ENCODE assay signal across 11 mouse cellular contexts in the genomic region with DNA sequence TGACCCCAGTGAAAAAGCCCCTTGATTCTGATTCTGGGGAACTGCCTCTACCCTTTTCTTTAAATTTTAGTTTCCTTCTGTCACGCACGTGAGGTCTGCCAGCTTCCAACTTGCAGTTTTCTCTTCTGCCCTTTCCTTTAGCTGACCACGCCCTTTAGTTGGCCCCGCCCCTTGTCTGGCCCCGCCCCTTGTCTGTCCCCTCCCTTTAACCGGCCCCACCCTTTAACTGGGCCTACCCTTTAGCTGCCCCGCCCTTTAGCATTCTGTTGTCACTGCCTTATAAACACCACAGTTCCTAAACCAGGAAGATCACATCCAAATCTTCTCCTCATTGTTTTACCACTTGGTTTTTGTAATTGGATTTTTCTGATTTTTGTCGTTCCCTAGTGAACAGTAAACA. TPM values are rescaled to one million over a fixed set of nuclear protein-coding genes. Genes with fewer than 3 reads are reported as not detected.
DNase-seq lines count a peak whose midpoint lies in the region; ATAC-seq and TF ChIP-seq lines count a peak whose summit lies in the region.
"Had no signal": no experiment of that assay in that cellular context is flagged by ENCODE, and none has a peak within 500 bp of the region (broad histone marks: within the 10 kb centered on the region; RNA-seq: fewer than 3 reads in every experiment).

No protein-coding gene starts in this region.

- no peak for TF ChIP-seq EP300 in heart, postnatal 0 days (IDR thresholded peaks at IDR 0.05; ENCODE audit: low read depth)

- peaks cover 7% of the 10 kb centered on the region for H3K36me3 ChIP-seq in heart, postnatal 0 days (replicated peaks; ENCODE audit: control insufficient read depth, insufficient read depth, low read length)
- H3K36me3 ChIP-seq in heart, embryonic 11.5 days (ENCODE audit: control insufficient read depth, insufficient read depth, low read length), result no peaks in the 10 kb centered on the region
- peaks cover 7% of the 10 kb centered on the region; the same call in 1 of the 2 replicates for H3K36me3 ChIP-seq in ES-E14 (ENCODE audit: control insufficient read depth, insufficient read depth, low read length, poor library complexity, severe bottlenecking)
- peaks cover 7% of the 10 kb centered on the region for H3K36me3 ChIP-seq in hindbrain, embryonic 13.5 days
- 0 out of 2 replicates have a peak, but pooled peaks cover 5% of the 10 kb centered on the region for H3K36me3 ChIP-seq in midbrain, embryonic 14.5 days (ENCODE audit: control insufficient read depth, insufficient read depth, low read length)

- in situ Hi-C loops in ES-E14 (cut with MboI; ENCODE audit: low sequenced_read_pairs in 2 of 2, unreplicated experiment in 2 of 2), result no loop called here

- no peak for DNase-seq in heart, postnatal 0 days (ENCODE audit: low spot score)
- DNase-seq in ES-E14 (ENCODE audit: low read depth, low spot score), result peak; percentile 60
- DNase-seq in midbrain, embryonic 14.5 days, result no peak
- DNase-seq in adrenal gland, postnatal 36 days, result no peak
- no peak for DNase-seq in kidney, postnatal 25 days
- no peak for DNase-seq in Muller cell, postnatal 12 days (ENCODE audit: inconsistent ontology term)
- DNase-seq: embryo, embryonic 11 days; heart, postnatal 10 days; thymus, adult 18-20 months had no signal

- no peak overlapping the region for H3K4me2 ChIP-seq in heart, postnatal 0 days (ENCODE audit: low read depth, low read length)
- H3K4me2 ChIP-seq in heart, embryonic 11.5 days, result no peak overlapping the region
- no peak overlapping the region for H3K4me2 ChIP-seq in hindbrain, embryonic 13.5 days
- no peak overlapping the region for H3K4me2 ChIP-seq in midbrain, embryonic 14.5 days (ENCODE audit: low read length)

- no peak overlapping the region for H3K27ac ChIP-seq in heart, postnatal 0 days (ENCODE audit: low read depth)
- no peak overlapping the region for H3K27ac ChIP-seq in heart, embryonic 11.5 days (ENCODE audit: low read depth, low read length)
- H3K27ac ChIP-seq in ES-E14 (ENCODE audit: insufficient read depth, low read depth, low read length, poor library complexity, severe bottlenecking), result no peak overlapping the region
- peak overlapping the region; percentile 76; the same call in 1 of the 2 replicates for H3K27ac ChIP-seq in hindbrain, embryonic 13.5 days
- no peak overlapping the region; the same call in 1 of the 2 replicates for H3K27ac ChIP-seq in midbrain, embryonic 14.5 days (replicated peaks; ENCODE audit: low read depth, low read length)

- H3K9ac ChIP-seq in heart, postnatal 0 days (replicated peaks; ENCODE audit: low read depth, low read length), result no peak overlapping the region
- no peak overlapping the region for H3K9ac ChIP-seq in heart, embryonic 11.5 days (ENCODE audit: low read depth, low read length)
- no peak overlapping the region for H3K9ac ChIP-seq in ES-E14 (ENCODE audit: insufficient read depth, low read depth, low read length, poor library complexity, severe bottlenecking)
- H3K9ac ChIP-seq in hindbrain, embryonic 13.5 days, result no peak overlapping the region
- no peak overlapping the region for H3K9ac ChIP-seq in midbrain, embryonic 14.5 days (replicated peaks; ENCODE audit: low read length)

- H3K27me3 ChIP-seq in heart, postnatal 0 days (ENCODE audit: control insufficient read depth, insufficient read depth, low read length), result no peaks in the 10 kb centered on the region
- no peaks in the 10 kb centered on the region for H3K27me3 ChIP-seq in heart, embryonic 11.5 days (ENCODE audit: control insufficient read depth, insufficient read depth, low read length)
- no peaks in the 10 kb centered on the region for H3K27me3 ChIP-seq in hindbrain, embryonic 13.5 days
- no peaks in the 10 kb centered on the region for H3K27me3 ChIP-seq in midbrain, embryonic 14.5 days (ENCODE audit: control insufficient read depth, insufficient read depth, low read length)

- H3K9me3 ChIP-seq in heart, postnatal 0 days (replicated peaks; ENCODE audit: control insufficient read depth, low read length), result no peaks in the 10 kb centered on the region
- H3K9me3 ChIP-seq in heart, embryonic 11.5 days (replicated peaks; ENCODE audit: control insufficient read depth, low read length), result no peaks in the 10 kb centered on the region
- H3K9me3 ChIP-seq in ES-E14 (ENCODE audit: control insufficient read depth, insufficient read depth, low read depth, low read length), result no peaks in the 10 kb centered on the region
- H3K9me3 ChIP-seq in hindbrain, embryonic 13.5 days, result no peaks in the 10 kb centered on the region
- 0 out of 2 replicates have a peak, but pooled peaks cover 3% of the 10 kb centered on the region for H3K9me3 ChIP-seq in midbrain, embryonic 14.5 days (ENCODE audit: control insufficient read depth, low read length)

- peaks cover 9% of the 10 kb centered on the region for H3K4me1 ChIP-seq in heart, postnatal 0 days (ENCODE audit: control insufficient read depth, insufficient read depth)
- peaks cover 35% of the 10 kb centered on the region for H3K4me1 ChIP-seq in heart, embryonic 11.5 days (ENCODE audit: control insufficient read depth, insufficient read depth, low read length)
- peaks cover 16 to 21% of the 10 kb centered on the region in 2 experiments for H3K4me1 ChIP-seq in ES-E14 (ENCODE audit: control insufficient read depth in 2 of 2, insufficient read depth in 2 of 2, low read length in 2 of 2, poor library complexity in 1 of 2)
- peaks cover 27% of the 10 kb centered on the region for H3K4me1 ChIP-seq in hindbrain, embryonic 13.5 days (replicated peaks)
- H3K4me1 ChIP-seq in midbrain, embryonic 14.5 days (ENCODE audit: control insufficient read depth, insufficient read depth, low read length), result peaks cover 12% of the 10 kb centered on the region

- WGBS in heart, postnatal 0 days, result 63% methylated on average over 8 of the region's 8 CpGs
- WGBS in heart, embryonic 11.5 days (ENCODE audit: insufficient replicate concordance), result 59% methylated on average over 8 of the region's 8 CpGs
- WGBS in hindbrain, embryonic 13.5 days, result 67% methylated on average over 8 of the region's 8 CpGs
- WGBS in midbrain, embryonic 14.5 days, result 74% methylated on average over 8 of the region's 8 CpGs

- no peak overlapping the region for H3K4me3 ChIP-seq in heart, postnatal 0 days (ENCODE audit: low read depth, low read length)
- H3K4me3 ChIP-seq in heart, embryonic 11.5 days (ENCODE audit: low read depth, low read length), result no peak overlapping the region
- H3K4me3 ChIP-seq in ES-E14 (ENCODE audit: insufficient read depth in 1 of 2, low read depth in 1 of 2, low read length in 2 of 2, poor library complexity in 1 of 2, severe bottlenecking in 1 of 2), result peak overlapping the region in 1 of 2 experiments; percentile 32; a peak in 1 of 4 replicates
- no peak overlapping the region for H3K4me3 ChIP-seq in hindbrain, embryonic 13.5 days
- no peak overlapping the region for H3K4me3 ChIP-seq in midbrain, embryonic 14.5 days (replicated peaks; ENCODE audit: low read depth, low read length)

- ATAC-seq in heart, postnatal 0 days (ENCODE audit: insufficient read depth, low read depth), result peak; percentile 37; the same call in 1 of the 2 replicates
- ATAC-seq in heart, embryonic 11.5 days (replicated peaks; ENCODE audit: insufficient number of reproducible peaks, low FRiP score, low TSS enrichment), result no peak
- no peak for ATAC-seq in hindbrain, embryonic 13.5 days (ENCODE audit: low FRiP score)
- ATAC-seq in midbrain, embryonic 14.5 days (ENCODE audit: low FRiP score, low TSS enrichment), result peak; percentile 31; the same call in 1 of the 2 replicates

- no peak for TF ChIP-seq CTCF in heart, postnatal 0 days (IDR thresholded peaks at IDR 0.05; ENCODE audit: low read depth)

TF ChIP-seq in ES-E14, 5 proteins besides CTCF, POLR2A, EP300 and RAD21:
- TF ChIP-seq ZC3H11A (IDR thresholded peaks at IDR 0.05; ENCODE audit: borderline replicate concordance, low read depth, low read length), result no peak
- TF ChIP-seq ZNF384 (IDR thresholded peaks at IDR 0.05; ENCODE audit: low read depth, low read length), result no peak
- no peak for TF ChIP-seq HCFC1 (IDR thresholded peaks at IDR 0.05; ENCODE audit: borderline replicate concordance, insufficient read depth, low read length)
- TF ChIP-seq MAFK (IDR thresholded peaks at IDR 0.05; ENCODE audit: insufficient read depth, low read depth, low read length), result no peak
- TF ChIP-seq CHD2 (IDR thresholded peaks at IDR 0.05; ENCODE audit: low read depth, low read length), result no peak

RNA-seq across cellular contexts. Expression of gene Ccdc6, which starts 41.2 kb away (rescaled TPM):
- 10.4 and 24.2 TPM in 2 replicates for total RNA-seq in heart, postnatal 0 days (2014; rRNA removed; ENCODE audit: low replicate concordance)
- polyA plus RNA-seq in heart, postnatal 0 days (2015; fragmentation: Nextera tagmentation; extraction: Ambion mirVana), result 7.7 and 7.8 TPM in 2 replicates
- 18.5 and 23.0 TPM in 2 replicates for polyA plus RNA-seq in heart, embryonic 11.5 days (2014; fragmentation: Nextera tagmentation; extraction: Ambion mirVana)
- 21.3 and 24.0 TPM in 2 replicates for total RNA-seq in ES-E14 (2012; rRNA removed)
- polyA plus RNA-seq in hindbrain, embryonic 13.5 days (2015; fragmentation: Nextera tagmentation; extraction: Ambion mirVana), result 23.5 and 24.1 TPM in 2 replicates
- 34.9 and 39.7 TPM in 2 replicates for polyA plus RNA-seq in midbrain, embryonic 14.5 days (2014; fragmentation: Nextera tagmentation; extraction: Ambion mirVana)
- total RNA-seq in adrenal gland, postnatal 36 days (2021), result 10 to 100 TPM; 50.2 to 98.3 TPM

Comparison
In these comparisons a context has a peak if more than half of its experiments do, and no peak if none do; other contexts are left out.
1. ATAC-seq: peak in heart, postnatal 0 days (single experiment) and midbrain, embryonic 14.5 days (single experiment); none in heart, embryonic 11.5 days (single experiment) and hindbrain, embryonic 13.5 days (single experiment).